Mouse (Mus musculus) B cell, adult (primary cell): ENCODE data around the gene Tmem117. TPM values are rescaled to one million over a fixed set of nuclear protein-coding genes. Genes with fewer than 3 reads are reported as not detected.

Experiments used
- total RNA-seq: library from RNA; stranded (reverse); gene quantifications from 4 replicates; pipeline ENCODE4 v1.2.4, GENCODE M21; 2023; ENCODE audit not compliant: inconsistent age

Tmem117 gene
- not detected in 4 replicates for total RNA-seq

DNA sequence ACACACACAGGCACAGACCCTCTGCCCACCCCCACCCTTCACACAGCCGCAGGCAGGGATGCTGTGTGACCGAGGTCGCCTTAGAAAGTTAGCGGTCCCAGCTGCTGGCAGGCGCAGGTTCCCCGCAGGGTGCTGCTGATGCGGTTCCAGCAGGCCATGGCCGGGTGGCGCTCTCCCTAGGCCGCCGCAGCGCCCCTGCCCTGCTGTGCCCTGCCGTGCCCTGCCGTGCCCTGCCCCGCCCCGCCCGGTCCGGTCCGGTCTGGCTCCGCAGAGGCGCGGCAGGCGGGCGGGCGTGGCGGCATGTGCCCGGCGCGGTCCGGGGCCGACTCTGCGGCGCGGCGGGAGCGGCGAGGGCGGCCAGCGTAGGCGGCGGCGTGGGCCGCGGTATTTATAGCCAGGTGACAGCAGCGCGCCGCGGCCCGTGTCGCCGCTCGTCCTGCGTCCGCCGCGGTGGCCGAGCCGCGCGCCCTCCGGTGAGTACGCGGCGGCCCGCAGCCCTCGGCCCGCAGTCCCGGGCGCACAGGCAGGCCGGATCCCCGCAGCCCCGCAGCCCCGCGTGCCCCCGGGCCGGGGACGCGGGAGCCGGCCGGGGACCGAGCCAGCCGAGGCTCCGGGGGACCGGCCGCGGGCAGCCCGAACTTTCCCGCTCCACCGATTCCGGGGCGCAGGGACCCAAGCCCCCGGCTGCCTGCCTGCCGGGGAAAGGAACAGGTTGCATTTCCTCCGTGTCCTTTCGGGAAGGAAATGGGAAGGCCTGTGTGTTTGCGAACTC lies at the start of gene Tmem117:
Gene Tmem117 (plus strand): TSS at position 403 of the 772 bp plus-strand sequence.

DNA sequence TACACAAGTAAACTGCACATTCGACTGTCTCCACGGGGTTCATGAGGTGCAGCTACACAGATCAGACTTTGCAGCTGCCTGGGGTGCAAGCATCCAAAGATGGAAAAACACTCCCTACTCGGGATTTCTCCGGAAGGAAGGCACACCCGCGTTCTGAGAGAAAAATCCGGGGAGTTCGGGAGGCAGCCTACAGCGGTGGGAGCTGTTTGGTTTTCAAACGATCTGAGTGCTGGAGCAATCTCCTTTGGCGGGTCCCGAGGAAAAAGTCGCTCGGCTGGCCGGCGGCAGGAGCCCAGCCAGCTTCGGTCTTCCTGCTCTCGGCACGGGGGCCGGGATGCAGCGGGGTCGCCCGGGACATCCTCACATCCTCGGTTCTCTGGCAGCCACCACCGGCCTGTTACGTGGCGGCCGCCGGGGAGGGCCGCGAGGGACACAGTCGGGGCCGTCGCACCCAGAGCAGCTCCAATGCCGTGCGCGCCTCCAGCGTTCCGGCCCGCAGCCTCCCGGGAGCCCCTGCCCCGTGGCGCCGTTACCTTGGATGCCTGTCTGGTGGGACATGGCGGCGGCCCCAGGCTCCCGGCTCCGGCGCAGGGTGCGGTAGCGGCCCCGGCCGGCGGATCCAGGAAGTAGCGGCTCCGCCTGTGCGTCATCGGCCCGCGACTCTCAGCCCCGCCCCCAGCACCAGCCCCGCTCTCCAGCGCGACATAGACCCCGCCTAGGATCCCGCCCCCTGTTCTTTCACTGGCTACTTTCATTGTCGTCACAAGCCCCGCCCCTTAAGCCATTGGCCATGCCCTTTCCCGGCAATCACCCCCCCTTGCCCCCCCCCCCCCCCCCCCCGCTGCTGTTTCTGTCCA lies 39.6 kb upstream of the Tmem117 start, which contains the start of gene Twf1:
Gene Twf1 (minus strand): TSS at position 671 of the 857 bp plus-strand sequence.

Other genes starting within 250 kb of the Tmem117 start
- not detected in 4 replicates for gene Adamts20, start 163.8 kb upstream of the Tmem117 start, total RNA-seq
- gene Pus7l, start 85.7 kb upstream of the Tmem117 start, total RNA-seq: 7.1 to 11.8 TPM (median 10.1 TPM) in 4 replicates
- gene Irak4, start 85.6 kb upstream of the Tmem117 start, total RNA-seq: 26.9 to 27.9 TPM (median 27.4 TPM) in 4 replicates
- 39.6 to 60.5 TPM (median 53.6 TPM) in 4 replicates for gene Twf1, start 39.3 kb upstream of the Tmem117 start, total RNA-seq